Mouse (Mus musculus) cerebellum, adult 11-12 months (tissue): ENCODE measurements around the gene Ube2c.

ENCODE experiments used
- DNase-seq: peaks from one replicate; pipeline ENCODE4 v3.0.0; 2022

Ube2c gene

GRCm38 (mm10) chr2:164762593-164762992 lies 7.1 kb upstream of the Ube2c start:
- no peak for DNase-seq

GRCm38 (mm10) chr2:164765841-164766240 lies 3.9 kb upstream of the Ube2c start:
- DNase-seq = no peak

GRCm38 (mm10) chr2:164767812-164768540 lies 1.7 kb upstream of the Ube2c start:
- no peak for DNase-seq

- no peak for DNase-seq
These were observed 581 bp downstream of the Ube2c start for GRCm38 (mm10) chr2:164770279-164770678.

GRCm38 (mm10) chr2:164771123-164771522 lies 1.4 kb downstream of the Ube2c start:
- no peak for DNase-seq

GRCm38 (mm10) chr2:164773229-164773988 lies 3.7 kb downstream of the Ube2c start:
- DNase-seq = no peak

- no peak for DNase-seq
These were observed 4.3 kb downstream of the Ube2c start for GRCm38 (mm10) chr2:164773989-164774364.

GRCm38 (mm10) chr2:164776130-164776529 lies 6.4 kb downstream of the Ube2c start:
- no peak for DNase-seq

- DNase-seq = no peak
These were observed 7.1 kb downstream of the Ube2c start for GRCm38 (mm10) chr2:164776801-164777200.

GRCm38 (mm10) chr2:164777246-164778014 lies 7.7 kb downstream of the Ube2c start:
- no peak for DNase-seq

- no peak for DNase-seq
These were observed 8.3 kb downstream of the Ube2c start for GRCm38 (mm10) chr2:164778015-164778287.

- DNase-seq = no peak
These were observed 9.1 kb downstream of the Ube2c start for GRCm38 (mm10) chr2:164778809-164779208.

GRCm38 (mm10) chr2:164779481-164780086 lies 9.9 kb downstream of the Ube2c start, which contains the start of gene Tnnc2:
Tnnc2 (minus strand) TSS chr2:164779967.
- no peak for DNase-seq

GRCm38 (mm10) chr2:164781876-164782275 lies 12.2 kb downstream of the Ube2c start:
- DNase-seq = peak; percentile 18

- no peak for DNase-seq
These were observed 14.4 kb downstream of the Ube2c start for GRCm38 (mm10) chr2:164783926-164784581.

GRCm38 (mm10) chr2:164784869-164785420 lies 15.2 kb downstream of the Ube2c start:
- DNase-seq = no peak

GRCm38 (mm10) chr2:164785481-164786387 lies 16.0 kb downstream of the Ube2c start, which contains the start of gene Snx21:
Snx21 (plus strand) TSS chr2:164785823.
- DNase-seq = peak; percentile 95

GRCm38 (mm10) chr2:164786388-164786885 lies 16.7 kb downstream of the Ube2c start:
- peak; percentile 60 for DNase-seq

GRCm38 (mm10) chr2:164787032-164787431 lies 17.3 kb downstream of the Ube2c start:
- no peak for DNase-seq

GRCm38 (mm10) chr2:164787779-164788178 lies 18.1 kb downstream of the Ube2c start:
- no peak for DNase-seq

- peak; percentile 31 for DNase-seq
These were observed 18.7 kb downstream of the Ube2c start for GRCm38 (mm10) chr2:164788411-164788810.
